Mouse (Mus musculus): ENCODE results near the gene Faim.

The Faim gene

DNA sequence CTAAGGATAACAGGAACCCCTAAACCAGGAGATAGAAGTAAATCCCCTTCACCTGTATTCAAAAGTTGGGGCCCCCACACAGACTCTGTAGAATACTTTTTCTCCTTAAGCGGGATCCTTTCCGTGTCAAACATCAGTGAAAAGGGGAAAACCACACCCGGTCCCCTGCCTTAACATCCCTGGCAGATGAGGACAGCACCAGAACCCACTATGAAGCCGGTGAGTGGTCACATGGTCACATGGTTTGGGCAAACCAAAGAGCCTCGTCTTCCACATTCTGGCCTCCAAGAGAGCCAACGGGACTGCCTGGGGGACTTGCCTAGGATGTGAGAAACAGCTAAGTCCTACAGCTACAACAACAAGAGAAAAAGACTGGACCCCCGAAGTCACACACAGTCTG is 12.6 kb upstream of the Faim start:
- in situ Hi-C loops (cut with MboI, MseI), result loop anchor here (10.0 kb wide), 1 partner anchor 369 kb away; the partner anchor contains the start of gene Mrps22

GRCm38 (mm10) chr9:98974898-98975297 is 11.3 kb upstream of the Faim start:
- in situ Hi-C loops (cut with MboI, MseI), result loop anchor here (10.0 kb wide), 1 partner anchor 370 kb away; the partner anchor contains the start of gene Mrps22

DNA sequence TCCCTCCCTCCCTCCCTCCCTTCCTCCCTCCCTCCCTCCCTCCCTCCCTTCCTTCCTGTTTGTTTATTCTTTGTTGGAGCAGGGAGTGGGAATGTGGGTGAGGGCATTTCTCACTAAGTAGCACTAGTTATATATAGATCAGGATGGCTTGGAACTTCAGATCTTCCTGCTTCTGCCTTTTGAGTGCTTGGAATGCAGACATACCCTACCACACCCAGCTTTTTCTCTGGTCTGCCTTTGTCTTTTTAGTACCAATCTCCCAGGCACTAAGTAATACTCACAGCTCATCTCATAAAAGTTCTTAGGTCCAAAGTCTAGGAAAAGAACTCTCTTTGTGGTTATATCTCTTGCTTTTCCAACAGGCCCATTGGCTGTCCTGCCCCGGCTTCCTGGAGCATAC is 10.1 kb upstream of the Faim start:
- in situ Hi-C loops (cut with MboI, MseI), result loop anchor here (10.0 kb wide), 1 partner anchor 371 kb away; the partner anchor contains the start of gene Mrps22

DNA sequence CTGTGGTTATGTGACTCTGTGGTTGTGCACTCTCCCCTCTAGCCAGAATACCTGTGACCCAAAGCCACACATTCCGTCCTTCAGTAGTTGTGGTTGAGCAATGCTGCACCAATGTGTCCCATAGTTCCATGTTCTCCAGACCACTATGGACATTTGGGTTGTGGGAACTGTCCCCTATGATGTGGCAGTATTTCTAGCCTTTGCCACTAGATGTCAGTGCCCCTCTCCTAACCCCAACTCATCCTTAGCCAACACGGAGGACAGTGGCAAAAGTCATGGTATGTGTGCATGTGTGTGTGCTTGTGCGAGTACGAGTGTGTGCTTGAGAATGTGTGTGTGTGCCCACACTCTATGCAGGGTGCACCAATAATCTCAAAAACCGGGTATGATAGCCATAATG is 9.7 kb upstream of the Faim start:
- in situ Hi-C loops (cut with MboI, MseI), result loop anchor here (10.0 kb wide), 1 partner anchor 372 kb away; the partner anchor contains the start of gene Mrps22

GRCm38 (mm10) chr9:98979431-98980416 is 6.4 kb upstream of the Faim start:
- in situ Hi-C loops (cut with MboI, MseI), result loop anchor here (10.0 kb wide), 2 partner anchors 265 to 375 kb away; partner anchors contain the start of genes Cep70 and Mrps22

GRCm38 (mm10) chr9:98986476-98987096 is 413 bp downstream of the Faim start:
- in situ Hi-C loops (cut with MboI, MseI), result loop anchor here (10.0 kb wide), 1 partner anchor 258 kb away; the partner anchor contains the start of gene Cep70

- in situ Hi-C loops (cut with MboI, MseI), result loop anchor here (10.0 kb wide), 1 partner anchor 258 kb away; the partner anchor contains the start of gene Cep70
These were observed 958 bp downstream of the Faim start for GRCm38 (mm10) chr9:98987131-98987530.

- in situ Hi-C loops (cut with MboI, MseI), result no loop called here
These were observed 7.9 kb downstream of the Faim start for GRCm38 (mm10) chr9:98994103-98994502.

- in situ Hi-C loops (cut with MboI, MseI), result no loop called here
These were observed 13.7 kb downstream of the Faim start for GRCm38 (mm10) chr9:98999881-99000339.

- in situ Hi-C loops (cut with MboI, MseI), result no loop called here
These were observed 15.2 kb downstream of the Faim start for GRCm38 (mm10) chr9:99001326-99001725.

GRCm38 (mm10) chr9:99009069-99009897 is 23.1 kb downstream of the Faim start:
- in situ Hi-C loops (cut with MboI, MseI), result no loop called here

GRCm38 (mm10) chr9:99009898-99010199 is 23.7 kb downstream of the Faim start:
- in situ Hi-C loops (cut with MboI, MseI), result no loop called here

GRCm38 (mm10) chr9:99016301-99016700 is 30.1 kb downstream of the Faim start:
- in situ Hi-C loops (cut with MboI, MseI), result no loop called here

- in situ Hi-C loops (cut with MboI, MseI), result no loop called here
These were observed 30.6 kb downstream of the Faim start for GRCm38 (mm10) chr9:99016759-99017158.

- in situ Hi-C loops (cut with MboI, MseI), result no loop called here
These were observed 31.5 kb downstream of the Faim start for GRCm38 (mm10) chr9:99017679-99018078.

- in situ Hi-C loops (cut with MboI, MseI), result no loop called here
These were observed 35.0 kb downstream of the Faim start for GRCm38 (mm10) chr9:99021166-99021565.

- in situ Hi-C loops (cut with MboI, MseI), result no loop called here
These were observed 35.6 kb downstream of the Faim start for GRCm38 (mm10) chr9:99021751-99022150.

- in situ Hi-C loops (cut with MboI, MseI), result no loop called here
These were observed 45.9 kb downstream of the Faim start for GRCm38 (mm10) chr9:99032031-99032430.

GRCm38 (mm10) chr9:99034111-99034510 is 47.9 kb downstream of the Faim start:
- in situ Hi-C loops (cut with MboI, MseI), result no loop called here

GRCm38 (mm10) chr9:99035575-99035974 is 49.4 kb downstream of the Faim start, which contains the start of gene Gm1123:
TSS of gene Gm1123 (minus strand) at chr9:99035715.
- in situ Hi-C loops (cut with MboI, MseI), result no loop called here

DNA sequence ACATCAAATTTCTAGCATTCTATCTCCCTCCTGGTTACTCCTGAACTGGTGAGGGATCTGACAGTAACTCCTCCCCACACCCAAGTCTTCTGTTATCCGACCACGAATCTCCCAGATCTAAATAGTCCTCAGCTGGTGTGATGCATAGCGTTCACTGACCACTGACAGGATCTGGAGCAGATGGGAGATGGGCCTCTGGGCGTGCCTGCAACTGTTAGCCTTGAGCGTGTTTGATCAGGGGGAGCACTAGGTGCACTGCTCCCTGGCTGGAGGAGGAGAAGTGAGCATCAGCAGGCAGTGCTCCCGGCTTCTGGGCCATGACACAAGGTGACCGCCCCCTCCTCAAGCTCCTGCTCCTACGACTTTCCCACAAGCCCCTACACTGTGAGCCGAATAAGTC is 55.8 kb downstream of the Faim start:
- in situ Hi-C loops (cut with MboI, MseI), result no loop called here

Data from T-helper 2 cell (primary cell).